24 mouse cellular contexts compared by ENCODE assay signal in genomic region chr1:91893598-91893997, GRCm38 (mm10).
DNase-seq lines count a peak whose midpoint lies in the region; ATAC-seq lines count a peak whose summit lies in the region.
"Had no signal": no experiment of that assay in that cellular context is flagged by ENCODE, and none has a peak within 500 bp of the region (broad histone marks: within the 10 kb centered on the region; RNA-seq: fewer than 3 reads in every experiment).

No protein-coding gene starts in this region.

- no peak overlapping the region for H3K4me2 ChIP-seq in intestine, embryonic 15.5 days (replicated peaks)
- H3K4me2 ChIP-seq in stomach, embryonic 16.5 days (ENCODE audit: low read depth, low read length): no peak overlapping the region
- H3K4me2 ChIP-seq: forebrain, embryonic 13.5 days; heart, embryonic 13.5 days; hindbrain, embryonic 15.5 days had no signal

- H3K27ac ChIP-seq in intestine, embryonic 15.5 days: no peak overlapping the region
- no peak overlapping the region for H3K27ac ChIP-seq in stomach, embryonic 16.5 days (ENCODE audit: low read length)
- H3K27ac ChIP-seq: forebrain, embryonic 10.5 days; forebrain, embryonic 13.5 days; heart, adult 2 months; heart, embryonic 10.5 days; heart, embryonic 13.5 days; hindbrain, embryonic 15.5 days had no signal

- peak; percentile 82 for ATAC-seq in intestine, embryonic 15.5 days
- peak; percentile 17; the same call in 1 of the 2 replicates for ATAC-seq in stomach, embryonic 16.5 days (ENCODE audit: insufficient read depth, low FRiP score)
- ATAC-seq: CD4-positive, CD25-positive, alpha-beta regulatory T cell, adult 4 months; forebrain, embryonic 13.5 days; forebrain, embryonic 16.5 days had no signal

- H3K9ac ChIP-seq in intestine, embryonic 15.5 days: no peak overlapping the region
- no peak overlapping the region for H3K9ac ChIP-seq in stomach, embryonic 16.5 days (ENCODE audit: low read length)
- H3K9ac ChIP-seq: forebrain, embryonic 13.5 days; heart, embryonic 13.5 days; hindbrain, embryonic 15.5 days had no signal

- peak; percentile 70 for DNase-seq in R1 (ENCODE audit: low read depth, low spot score)
- no peak for DNase-seq in right cerebral cortex, postnatal 36 days (ENCODE audit: low spot score in 2 of 2)
- no peak for DNase-seq in layer of hippocampus, postnatal 36 days
- DNase-seq in right cerebral cortex, postnatal 4 days: no peak
- DNase-seq: adrenal gland, adult 8-10 months; adrenal gland, postnatal 25 days; cerebellum, adult 11-12 months; cerebellum, adult 8-10 months; cerebellum, postnatal 10 days; cerebellum, postnatal 36 days; gastrocnemius, postnatal 10 days; gastrocnemius, postnatal 36 days; heart, adult 2 months; heart, postnatal 14 days; heart, postnatal 4 days had no signal

- H3K4me1 ChIP-seq in intestine, embryonic 15.5 days (replicated peaks): no peaks in the 10 kb centered on the region
- H3K4me1 ChIP-seq in stomach, embryonic 16.5 days (ENCODE audit: control insufficient read depth, insufficient read depth, low read length): no peaks in the 10 kb centered on the region
- H3K4me1 ChIP-seq: forebrain, embryonic 10.5 days; forebrain, embryonic 13.5 days; heart, embryonic 10.5 days; heart, embryonic 13.5 days; hindbrain, embryonic 15.5 days had no signal

- H3K4me3 ChIP-seq in intestine, embryonic 15.5 days (replicated peaks): no peak overlapping the region
- no peak overlapping the region for H3K4me3 ChIP-seq in stomach, embryonic 16.5 days (replicated peaks; ENCODE audit: low read length)
- H3K4me3 ChIP-seq: forebrain, embryonic 10.5 days; forebrain, embryonic 13.5 days; heart, adult 2 months; heart, embryonic 10.5 days; heart, embryonic 13.5 days; hindbrain, embryonic 15.5 days had no signal

- WGBS in intestine, embryonic 15.5 days: 77% methylated on average over 11 of the region's 11 CpGs
- 77% methylated on average over 11 of the region's 11 CpGs for WGBS in stomach, embryonic 16.5 days

- no peaks in the 10 kb centered on the region for H3K9me3 ChIP-seq in intestine, embryonic 15.5 days
- H3K9me3 ChIP-seq in stomach, embryonic 16.5 days (replicated peaks; ENCODE audit: control insufficient read depth, low read length): no peaks in the 10 kb centered on the region
- H3K9me3 ChIP-seq: forebrain, embryonic 10.5 days; forebrain, embryonic 13.5 days; heart, embryonic 10.5 days; hindbrain, embryonic 15.5 days had no signal

- no peaks in the 10 kb centered on the region for H3K36me3 ChIP-seq in intestine, embryonic 15.5 days
- H3K36me3 ChIP-seq in stomach, embryonic 16.5 days (ENCODE audit: control insufficient read depth, insufficient read depth, low read length): no peaks in the 10 kb centered on the region
- H3K36me3 ChIP-seq: forebrain, embryonic 10.5 days; heart, embryonic 10.5 days; heart, embryonic 13.5 days; hindbrain, embryonic 15.5 days had no signal

- no peaks in the 10 kb centered on the region for H3K27me3 ChIP-seq in intestine, embryonic 15.5 days (replicated peaks)
- H3K27me3 ChIP-seq in stomach, embryonic 16.5 days (ENCODE audit: control insufficient read depth, insufficient read depth, low read length): no peaks in the 10 kb centered on the region
- H3K27me3 ChIP-seq: forebrain, embryonic 13.5 days; heart, embryonic 13.5 days; hindbrain, embryonic 15.5 days had no signal
